Mouse (Mus musculus) c-Kit-negative CD71-positive TER-119-positive erythroid progenitor cells, embryonic 14.5 days (primary cell): ENCODE data around the gene Fam89a.

Experiments
- DNase-seq: peaks from one replicate; pipeline ENCODE4 v3.0.0-alpha.2; 2013; ENCODE audit warnings: low read depth, low spot score

The Fam89a gene

DNA sequence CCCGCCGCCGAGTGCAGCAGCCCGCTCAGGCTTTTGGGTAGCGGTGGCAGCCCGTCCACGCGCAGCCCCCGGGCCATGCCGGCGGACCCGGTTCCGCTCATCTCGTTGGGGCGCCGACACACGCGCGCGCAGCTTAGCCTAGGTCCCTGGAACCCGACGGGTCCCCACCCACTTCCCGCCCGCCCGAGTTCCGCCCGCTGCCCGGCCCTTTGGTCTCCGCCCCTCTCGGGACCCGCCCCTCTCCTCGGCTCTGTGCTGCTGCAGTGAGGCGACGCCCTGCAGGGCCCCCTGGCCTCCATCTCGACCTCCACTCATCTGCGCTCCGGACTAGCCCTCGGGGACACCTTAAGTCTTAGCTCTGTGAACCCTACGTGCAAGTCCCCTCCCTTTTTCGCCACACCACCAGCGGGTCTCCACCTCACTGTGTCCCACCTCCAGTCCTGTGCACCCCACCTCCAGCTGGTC is at the start of gene Fam89a:
TSS of gene Fam89a (minus strand) at position 124 of the 465 bp plus-strand sequence.
- DNase-seq: no peak

DNA sequence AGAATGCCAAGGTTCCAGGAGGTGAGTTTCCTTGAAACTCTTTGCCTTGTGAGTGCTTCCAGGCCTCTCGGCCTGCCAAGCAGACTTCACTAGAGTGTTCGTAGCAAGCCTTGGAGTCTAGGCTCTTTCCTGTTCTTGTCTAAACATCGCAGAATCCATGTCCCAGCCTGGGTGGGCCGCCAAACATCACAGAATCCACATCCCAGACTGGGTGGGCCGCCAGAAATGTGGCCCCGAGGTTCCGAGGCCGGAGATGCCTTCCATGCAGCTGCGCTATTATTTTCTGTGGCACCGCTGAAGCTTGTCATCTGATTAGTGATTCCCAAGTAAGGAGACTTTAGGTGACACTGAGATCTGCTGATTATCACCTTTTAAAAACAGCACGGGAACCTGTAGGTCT is 48.9 kb upstream of the Fam89a start:
- DNase-seq: no peak

GRCm38 (mm10) chr8:124795781-124796488 is 44.3 kb upstream of the Fam89a start:
- DNase-seq: no peak

GRCm38 (mm10) chr8:124794486-124794780 is 42.8 kb upstream of the Fam89a start:
- DNase-seq: no peak

- DNase-seq: no peak
These were observed 42.2 kb upstream of the Fam89a start for GRCm38 (mm10) chr8:124793661-124794485.

DNA sequence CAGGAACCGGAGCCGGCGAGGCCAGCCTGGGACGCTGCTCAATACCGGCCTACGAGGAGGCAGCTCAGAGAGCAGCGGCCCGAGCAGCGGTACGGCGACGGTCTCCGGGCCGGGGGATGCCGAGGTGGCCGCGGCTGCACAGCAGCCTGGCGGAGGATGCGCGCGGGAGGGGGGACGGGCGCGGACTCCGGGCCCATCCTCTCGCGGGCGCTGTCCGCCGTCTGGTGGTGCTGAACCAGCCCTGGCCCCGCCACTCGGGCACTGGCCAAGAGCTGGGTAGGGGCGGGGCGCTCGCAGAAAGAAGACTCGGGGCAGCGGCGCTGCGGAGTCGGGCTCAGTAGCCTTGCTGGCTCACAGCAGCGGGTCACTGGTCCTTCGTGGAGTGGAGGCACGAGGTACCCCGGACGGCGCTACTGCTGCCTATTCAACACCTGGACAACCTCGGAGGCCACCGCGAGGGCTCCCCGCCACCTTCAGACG is 41.6 kb upstream of the Fam89a start:
- DNase-seq: no peak

DNA sequence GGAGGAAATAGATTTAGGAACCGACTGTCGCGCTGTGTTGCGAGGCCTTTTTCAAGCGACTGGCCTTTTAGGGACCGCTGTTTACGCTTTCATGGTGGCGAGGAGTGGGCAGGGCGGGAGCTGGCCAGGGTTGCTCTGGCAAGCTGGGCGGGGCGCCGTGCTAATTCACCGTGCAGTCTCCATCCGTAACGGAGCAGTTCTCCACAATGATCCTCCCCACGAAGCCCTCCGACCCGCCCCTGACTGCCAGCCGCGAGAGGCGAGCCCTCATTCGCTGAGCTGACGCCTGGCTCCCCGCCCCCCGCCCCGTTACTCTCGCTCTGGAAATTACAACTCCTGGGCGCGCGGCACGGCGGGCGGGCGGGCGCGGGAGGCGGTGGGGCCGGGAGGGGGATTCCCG is 41.1 kb upstream of the Fam89a start, which contains the start of gene Trim67:
TSS of gene Trim67 (plus strand) at position 385 of the 400 bp plus-strand sequence.
- no peak for DNase-seq

DNA sequence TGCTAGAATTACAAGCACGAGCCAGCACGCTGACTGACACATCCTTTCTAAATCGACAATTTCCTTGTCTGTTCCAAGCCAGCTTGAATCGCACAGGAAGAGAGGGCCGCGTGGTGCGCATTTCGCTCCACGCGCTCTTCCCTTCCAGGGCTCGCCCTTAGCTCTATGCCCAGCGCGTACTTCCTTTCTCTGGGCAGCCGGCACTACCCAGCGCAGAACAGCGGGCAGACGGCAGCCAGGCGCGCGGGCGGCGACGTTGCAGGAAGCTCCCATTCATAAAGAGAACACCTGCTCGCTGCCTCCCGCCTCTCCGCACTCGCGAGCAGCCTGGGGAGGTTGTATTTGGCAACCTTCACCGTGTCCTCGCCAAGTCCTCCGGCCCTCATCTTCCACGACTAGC is 40.6 kb upstream of the Fam89a start:
- DNase-seq: no peak

- DNase-seq: no peak
These were observed 40.1 kb upstream of the Fam89a start for GRCm38 (mm10) chr8:124791751-124792150.

- DNase-seq: no peak
These were observed 39.0 kb upstream of the Fam89a start for GRCm38 (mm10) chr8:124790676-124791075.

GRCm38 (mm10) chr8:124784613-124785012 is 33.0 kb upstream of the Fam89a start:
- no peak for DNase-seq

DNA sequence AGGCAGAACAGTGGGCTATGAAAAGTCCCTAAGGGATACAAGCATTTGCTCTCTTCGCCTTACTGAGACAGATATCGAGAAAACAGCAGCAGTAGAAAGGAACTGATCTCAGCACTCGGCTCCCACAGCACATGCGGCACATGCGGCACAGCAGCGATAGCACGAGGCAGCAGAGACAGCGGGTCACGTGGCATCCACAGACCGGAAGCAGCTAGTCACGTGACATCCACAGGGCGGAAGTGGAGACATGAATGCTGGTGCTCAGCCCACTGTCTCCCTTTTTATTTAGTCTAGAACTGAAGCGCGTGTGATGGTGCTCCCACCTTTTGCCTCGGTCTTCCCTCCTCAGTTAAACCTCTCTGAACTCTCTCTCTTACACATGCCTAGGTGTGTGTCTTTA is 31.6 kb upstream of the Fam89a start:
- no peak for DNase-seq

DNA sequence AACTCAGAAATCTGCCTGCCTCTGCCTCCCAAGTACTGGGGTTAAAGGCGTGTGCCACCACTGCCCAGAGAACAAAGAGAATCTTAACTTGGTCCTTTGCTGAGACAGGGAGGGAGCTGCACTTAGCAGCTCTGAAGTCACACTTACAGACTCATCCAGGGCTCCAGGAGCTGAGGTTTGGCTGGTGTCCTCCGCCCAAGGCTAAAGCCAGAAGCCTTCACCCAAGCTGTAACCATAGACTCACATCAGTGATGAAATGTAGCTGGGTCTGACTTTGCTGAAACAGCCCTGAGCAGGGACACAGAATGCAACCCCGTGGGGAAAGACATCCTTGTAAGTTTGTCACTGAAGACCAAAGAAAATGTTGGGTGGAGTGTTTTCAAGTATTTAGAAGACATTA is 30.8 kb upstream of the Fam89a start:
- DNase-seq: no peak

GRCm38 (mm10) chr8:124780236-124780635 is 28.6 kb upstream of the Fam89a start:
- DNase-seq: no peak

DNA sequence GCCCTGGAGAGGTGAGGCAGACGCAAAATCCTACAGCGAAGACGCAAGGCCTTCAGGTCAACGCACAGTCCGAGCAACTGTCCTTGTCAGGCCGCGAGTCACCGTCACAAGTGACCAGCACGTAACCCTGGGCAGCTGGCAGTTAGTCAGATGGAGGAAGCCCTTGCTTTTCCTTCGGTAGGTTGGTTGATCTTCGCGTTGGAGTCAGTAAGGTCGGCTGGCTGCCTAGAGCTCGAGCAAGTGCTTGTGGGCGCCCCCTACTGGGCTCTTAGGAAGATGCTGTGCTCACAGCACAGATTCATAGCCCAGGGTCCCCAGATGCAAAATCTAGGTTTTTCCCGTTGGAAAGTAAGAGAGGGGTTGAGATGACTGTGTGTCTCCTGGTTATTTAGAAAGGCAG is 24.1 kb upstream of the Fam89a start:
- DNase-seq: peak; percentile 16

DNA sequence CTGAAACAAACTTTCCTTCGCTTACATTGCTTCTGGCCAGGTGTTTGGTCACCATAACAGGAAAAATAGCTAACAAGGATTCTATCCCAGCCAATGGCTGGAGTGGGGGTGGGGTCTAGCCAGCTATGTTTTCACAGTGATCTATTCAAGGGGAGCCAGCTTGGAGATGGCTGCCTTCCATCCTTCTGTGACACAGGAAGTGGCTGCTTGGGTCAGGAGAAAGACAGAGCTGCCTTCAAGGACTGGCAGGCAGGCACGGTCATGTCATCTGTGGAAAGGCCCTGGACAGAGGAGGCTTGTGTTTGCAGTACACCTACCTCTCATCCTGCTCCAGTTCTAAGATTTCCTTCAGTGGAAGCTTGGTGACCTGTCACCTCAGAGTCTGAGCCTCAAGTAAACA is 20.8 kb upstream of the Fam89a start:
- no peak for DNase-seq

- DNase-seq: no peak
These were observed 11.4 kb upstream of the Fam89a start for GRCm38 (mm10) chr8:124763061-124763460.

GRCm38 (mm10) chr8:124758544-124758943 is 6.9 kb upstream of the Fam89a start:
- DNase-seq: no peak

GRCm38 (mm10) chr8:124756601-124757000 is 5.0 kb upstream of the Fam89a start:
- no peak for DNase-seq

DNA sequence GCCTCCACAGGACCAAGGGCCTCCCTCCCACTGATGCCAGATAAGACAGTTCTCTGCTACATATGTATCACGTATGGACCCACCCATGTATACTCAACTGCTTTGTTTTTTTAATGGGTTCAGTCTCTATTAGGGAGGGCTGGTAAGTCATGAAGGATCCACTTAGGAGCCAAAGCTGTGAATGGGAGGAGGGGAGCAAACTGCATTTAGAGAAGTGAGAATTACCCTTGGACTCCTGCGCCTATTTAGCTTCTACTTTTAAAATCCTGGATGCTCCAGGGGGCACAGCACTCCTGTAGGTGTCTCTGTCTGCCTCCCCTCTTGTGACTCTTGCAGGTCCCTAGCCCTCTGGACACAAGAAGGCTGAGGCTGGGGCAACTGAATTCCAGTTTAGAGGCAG is 4.5 kb upstream of the Fam89a start:
- no peak for DNase-seq

GRCm38 (mm10) chr8:124755481-124755880 is 3.8 kb upstream of the Fam89a start:
- DNase-seq: no peak

DNA sequence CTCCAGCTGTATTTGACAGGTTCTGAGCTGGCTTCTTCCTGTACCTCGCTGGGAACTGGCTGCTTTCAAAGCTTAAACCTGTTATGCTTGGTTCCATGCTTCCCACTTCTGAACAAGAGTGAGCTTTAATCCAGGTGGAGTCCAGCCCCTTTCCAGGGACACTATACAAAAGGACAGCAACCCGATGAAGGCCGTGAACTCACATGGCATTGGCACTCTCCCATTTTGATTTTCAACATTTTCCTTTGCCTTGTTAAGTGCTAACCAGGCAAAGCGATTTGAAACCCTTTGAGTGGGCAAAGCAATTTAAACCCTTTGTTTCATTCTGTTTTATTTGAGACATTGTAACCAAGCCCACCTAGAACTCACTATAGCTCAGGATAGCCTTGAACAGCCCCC is 3.2 kb upstream of the Fam89a start:
- DNase-seq: no peak
